Mouse (Mus musculus) right cerebral cortex, postnatal 4 days (tissue): ENCODE results near the gene Flvcr1.

Source experiments
- DNase-seq: peaks from one replicate; pipeline ENCODE4 v3.0.0-alpha.2; 2022

The Flvcr1 gene

GRCm38 (mm10) chr1:190978511-190979073 is 47.4 kb downstream of the Flvcr1 start:
- peak; percentile 60 for DNase-seq

GRCm38 (mm10) chr1:190978001-190978400 is 48.0 kb downstream of the Flvcr1 start:
- DNase-seq: no peak

DNA sequence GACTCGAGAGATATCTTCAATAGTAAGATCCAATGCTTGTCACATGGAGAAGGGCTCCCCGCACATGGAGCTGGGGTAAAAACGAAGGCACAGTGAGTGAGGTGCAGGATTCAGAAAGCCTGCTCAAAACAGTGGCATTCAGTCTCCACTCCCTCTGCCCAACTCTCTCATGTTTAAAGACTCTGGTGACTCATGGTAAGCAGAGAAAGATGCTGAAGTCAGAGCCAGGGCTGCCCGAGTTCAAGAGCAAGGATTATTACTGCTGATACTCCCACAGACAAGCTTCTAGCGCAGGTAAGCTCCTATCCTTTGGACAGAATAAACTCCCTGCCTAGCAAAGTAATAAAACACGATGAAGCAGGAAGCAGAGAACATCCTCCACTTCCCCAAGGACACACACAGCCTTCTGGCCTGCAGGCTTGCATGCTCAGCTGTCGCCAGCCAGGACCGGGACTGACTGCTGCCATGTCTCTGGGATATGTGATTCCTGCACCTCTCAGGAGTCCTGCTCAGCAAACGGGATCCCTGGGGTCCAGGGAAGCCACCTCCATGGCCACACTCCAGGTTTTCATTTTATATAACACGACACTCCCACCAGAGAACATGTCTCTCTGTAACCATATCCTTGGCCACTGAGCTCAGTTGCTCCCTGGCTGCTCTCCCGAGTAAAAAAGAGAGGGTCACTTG is 48.9 kb downstream of the Flvcr1 start:
- no peak for DNase-seq

GRCm38 (mm10) chr1:190974833-190975232 is 51.1 kb downstream of the Flvcr1 start:
- no peak for DNase-seq

DNA sequence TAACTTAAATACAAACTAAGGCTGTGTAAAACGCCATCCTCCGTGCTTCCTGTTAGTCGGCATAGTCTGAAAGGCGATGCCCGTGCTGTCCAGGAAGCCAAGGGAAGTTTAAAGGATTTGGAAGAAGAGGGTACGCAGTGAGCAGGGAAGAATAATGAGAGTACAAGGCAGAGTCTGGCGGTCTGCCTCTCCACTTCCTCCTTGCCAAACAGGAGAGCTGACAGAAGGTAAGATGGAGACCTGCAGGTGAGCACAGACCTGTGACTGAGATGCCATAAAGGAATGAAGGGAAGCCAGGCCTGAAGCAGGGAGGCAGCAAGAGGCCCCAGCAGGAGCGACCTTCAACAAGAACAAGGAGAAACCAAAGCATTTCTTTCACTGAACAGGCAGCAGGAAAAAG is 51.8 kb downstream of the Flvcr1 start:
- DNase-seq: no peak

GRCm38 (mm10) chr1:190972612-190973192 is 53.3 kb downstream of the Flvcr1 start:
- no peak for DNase-seq

GRCm38 (mm10) chr1:190971708-190972610 is 54.0 kb downstream of the Flvcr1 start:
- DNase-seq: no peak

- DNase-seq: no peak
Observed at GRCm38 (mm10) chr1:190968010-190968409, 57.9 kb downstream of the Flvcr1 start.

GRCm38 (mm10) chr1:190964992-190965780 is 60.8 kb downstream of the Flvcr1 start:
- no peak for DNase-seq

- DNase-seq: no peak
Observed at GRCm38 (mm10) chr1:190962760-190963159, 63.2 kb downstream of the Flvcr1 start.

- DNase-seq: no peak
Observed at GRCm38 (mm10) chr1:190958821-190959220, 67.1 kb downstream of the Flvcr1 start.
